Mouse (Mus musculus) limb, embryonic 13.5 days (tissue): ENCODE data around the gene Nr5a2. TPM values are rescaled to one million over a fixed set of nuclear protein-coding genes. Genes with fewer than 3 reads are reported as not detected.

Source experiments
- ATAC-seq: fragments of 200-750 bp; cut with Nextera tagmentation; 2 replicates; pipeline ENCODE4 v1.8.0; 2017; ENCODE audit warnings: low read depth, moderate number of reproducible peaks, moderate TSS enrichment; ENCODE audit not compliant: low FRiP score
- H3K27ac ChIP-seq: fragments of 300-500 bp; sonication (generic); 2 replicates; pipeline ENCODE4 v1.5.1; 2015; ENCODE audit warnings: inconsistent platforms, mild to moderate bottlenecking, moderate library complexity
- H3K27me3 ChIP-seq: fragments of 300-500 bp; sonication (generic); 2 replicates; pipeline ENCODE4 v1.6.1; 2015; ENCODE audit warnings: mild to moderate bottlenecking, inconsistent platforms
- H3K36me3 ChIP-seq: fragments of 300-500 bp; sonication (generic); 2 replicates; pipeline ENCODE4 v1.6.1; 2015; ENCODE audit warnings: inconsistent platforms, mild to moderate bottlenecking, moderate library complexity
- H3K4me1 ChIP-seq: fragments of 300-500 bp; sonication (generic); 2 replicates; pipeline ENCODE4 v1.6.1; 2015; ENCODE audit warnings: inconsistent platforms
- H3K4me2 ChIP-seq: fragments of 300-500 bp; sonication (generic); replicated peaks from 2 replicates; pipeline ENCODE4 v1.6.1; 2015; ENCODE audit warnings: inconsistent platforms, mild to moderate bottlenecking, moderate library complexity
- H3K4me3 ChIP-seq: fragments of 300-500 bp; sonication (generic); 2 replicates; pipeline ENCODE4 v1.5.1; 2015; ENCODE audit warnings: moderate library complexity, mild to moderate bottlenecking, inconsistent platforms
- H3K9ac ChIP-seq: fragments of 300-500 bp; sonication (generic); 2 replicates; pipeline ENCODE4 v1.6.1; 2015; ENCODE audit warnings: mild to moderate bottlenecking, inconsistent platforms
- H3K9me3 ChIP-seq: fragments of 300-500 bp; sonication (generic); 2 replicates; pipeline ENCODE4 v1.6.1; 2016; ENCODE audit warnings: inconsistent platforms
- WGBS: fragments of 180-500 bp; shearing (Covaris S2); methylation state at CpG from one replicate; pipeline ENCODE4 v1.1.7; 2015; 5-methylcytosine and 5-hydroxymethylcytosine counted together
- polyA plus RNA-seq: library from polyadenylated mRNA; unstranded; fragments of >200 nt; fragmentation: Nextera tagmentation; extraction: Ambion mirVana; gene quantifications from 2 replicates; pipeline ENCODE4 v1.2.1, GENCODE M21; 2015

Gene Nr5a2
- polyA plus RNA-seq, 1 experiment from 2014 or later: 0.31 TPM

- no peak for ATAC-seq
- H3K36me3 ChIP-seq: no peaks in the 10 kb centered on the region
- H3K4me1 ChIP-seq: peaks cover 12% of the 10 kb centered on the region
- no peaks in the 10 kb centered on the region for H3K9me3 ChIP-seq
- WGBS: 41% methylated on average over 4 of the region's 4 CpGs
- no peak overlapping the region for H3K4me3 ChIP-seq
- no peak overlapping the region for H3K27ac ChIP-seq
- no peaks in the 10 kb centered on the region for H3K27me3 ChIP-seq
- no peak overlapping the region for H3K9ac ChIP-seq
- H3K4me2 ChIP-seq: no peak overlapping the region
Observed at GRCm38 (mm10) chr1:136859454-136859853, 100.8 kb downstream of the Nr5a2 start.

GRCm38 (mm10) chr1:136858724-136859123, 101.5 kb downstream of the Nr5a2 start:
- ATAC-seq: no peak
- WGBS: 51% methylated on average over 4 of the region's 4 CpGs

GRCm38 (mm10) chr1:136856104-136856503, 104.1 kb downstream of the Nr5a2 start:
- Histone ChIP-seq H3K4me2 (no peak overlapping the region), H3K9ac (no peak overlapping the region), H3K9me3 (no peaks in the 10 kb centered on the region), H3K27me3 (no peaks in the 10 kb centered on the region), H3K4me1 (peaks cover 12% of the 10 kb centered on the region), H3K36me3 (no peaks in the 10 kb centered on the region), H3K4me3 (no peak overlapping the region), H3K27ac (no peak overlapping the region)
- 86% methylated on average over 3 of the region's 3 CpGs for WGBS
- no peak for ATAC-seq

More at GRCm38 (mm10) chr1:136858724-136859123, 101.5 kb downstream of the Nr5a2 start:
- no peaks in the 10 kb centered on the region for H3K36me3 ChIP-seq
- H3K9ac ChIP-seq: no peak overlapping the region
- no peak overlapping the region for H3K4me2 ChIP-seq
- peaks cover 12% of the 10 kb centered on the region for H3K4me1 ChIP-seq
- H3K4me3 ChIP-seq: no peak overlapping the region
- no peaks in the 10 kb centered on the region for H3K27me3 ChIP-seq
- no peaks in the 10 kb centered on the region for H3K9me3 ChIP-seq
- H3K27ac ChIP-seq: no peak overlapping the region

DNA sequence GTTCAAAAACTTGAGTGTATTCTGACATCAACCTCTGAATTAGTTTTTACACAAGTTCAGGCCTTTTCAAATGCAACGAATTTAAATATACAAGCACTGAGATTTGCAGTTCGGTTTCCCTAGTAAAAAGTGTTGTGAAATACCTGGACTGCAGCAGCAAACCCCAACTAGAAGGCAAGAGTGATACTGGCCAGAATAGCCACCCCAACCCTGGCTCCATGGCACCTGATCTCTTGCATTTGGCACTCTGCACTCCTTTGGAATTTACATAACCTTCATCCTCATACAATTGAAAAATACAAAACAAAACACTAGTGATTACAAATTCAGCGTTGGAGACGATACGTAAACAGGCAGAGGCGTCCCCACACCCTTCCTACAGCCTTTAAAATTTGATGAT, 111.5 kb downstream of the Nr5a2 start:
- Histone ChIP-seq H3K36me3 (no peaks in the 10 kb centered on the region), H3K4me2 (no peak overlapping the region), H3K4me3 (no peak overlapping the region), H3K9ac (no peak overlapping the region), H3K27ac (no peak overlapping the region), H3K27me3 (no peaks in the 10 kb centered on the region), H3K4me1 (no peaks in the 10 kb centered on the region), H3K9me3 (no peaks in the 10 kb centered on the region)
- ATAC-seq: no peak
- 74% methylated on average over 6 of the region's 6 CpGs for WGBS

GRCm38 (mm10) chr1:136846081-136846480, 114.2 kb downstream of the Nr5a2 start:
- no peaks in the 10 kb centered on the region for H3K4me1 ChIP-seq
- H3K36me3 ChIP-seq: no peaks in the 10 kb centered on the region
- H3K27me3 ChIP-seq: no peaks in the 10 kb centered on the region
- 79% methylated on average over 2 of the region's 2 CpGs for WGBS
- H3K9me3 ChIP-seq: no peaks in the 10 kb centered on the region
- no peak overlapping the region for H3K27ac ChIP-seq
- H3K4me2 ChIP-seq: no peak overlapping the region
- no peak overlapping the region for H3K9ac ChIP-seq
- H3K4me3 ChIP-seq: no peak overlapping the region
- ATAC-seq: no peak

- H3K4me2 ChIP-seq: no peak overlapping the region
- no peaks in the 10 kb centered on the region for H3K36me3 ChIP-seq
- no peak for ATAC-seq
- H3K27me3 ChIP-seq: no peaks in the 10 kb centered on the region
- WGBS: 83% methylated on average over 9 of the region's 9 CpGs
- no peaks in the 10 kb centered on the region for H3K4me1 ChIP-seq
- no peak overlapping the region for H3K4me3 ChIP-seq
- H3K9me3 ChIP-seq: no peaks in the 10 kb centered on the region
- H3K9ac ChIP-seq: no peak overlapping the region
- H3K27ac ChIP-seq: no peak overlapping the region
Observed at GRCm38 (mm10) chr1:136845341-136845740, 114.9 kb downstream of the Nr5a2 start.

DNA sequence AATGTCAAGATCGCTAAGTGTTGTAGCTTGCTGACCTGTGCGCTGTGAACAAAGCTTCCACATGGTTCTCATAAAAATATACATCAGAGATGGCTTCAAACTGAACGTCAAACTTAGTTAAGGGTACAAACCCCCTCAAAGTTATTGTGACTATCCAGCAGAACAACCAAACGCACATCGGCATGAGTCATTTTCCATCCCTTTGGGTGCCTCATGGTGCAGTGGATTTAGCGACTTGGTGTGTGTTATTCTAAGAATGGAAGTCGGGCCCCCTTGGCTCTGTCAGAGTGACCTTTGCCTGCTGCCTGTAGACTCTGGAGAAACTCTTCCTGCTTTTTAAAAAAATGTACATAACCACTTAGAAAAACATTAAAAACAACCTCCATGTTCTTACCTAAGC, 119.7 kb downstream of the Nr5a2 start:
- no peak for ATAC-seq
- no peaks in the 10 kb centered on the region for H3K9me3 ChIP-seq
- no peaks in the 10 kb centered on the region for H3K4me1 ChIP-seq
- H3K27ac ChIP-seq: no peak overlapping the region
- H3K36me3 ChIP-seq: no peaks in the 10 kb centered on the region
- H3K27me3 ChIP-seq: no peaks in the 10 kb centered on the region
- no peak overlapping the region for H3K4me3 ChIP-seq
- no peak overlapping the region for H3K9ac ChIP-seq
- 57% methylated on average over 7 of the region's 7 CpGs for WGBS
- H3K4me2 ChIP-seq: no peak overlapping the region

DNA sequence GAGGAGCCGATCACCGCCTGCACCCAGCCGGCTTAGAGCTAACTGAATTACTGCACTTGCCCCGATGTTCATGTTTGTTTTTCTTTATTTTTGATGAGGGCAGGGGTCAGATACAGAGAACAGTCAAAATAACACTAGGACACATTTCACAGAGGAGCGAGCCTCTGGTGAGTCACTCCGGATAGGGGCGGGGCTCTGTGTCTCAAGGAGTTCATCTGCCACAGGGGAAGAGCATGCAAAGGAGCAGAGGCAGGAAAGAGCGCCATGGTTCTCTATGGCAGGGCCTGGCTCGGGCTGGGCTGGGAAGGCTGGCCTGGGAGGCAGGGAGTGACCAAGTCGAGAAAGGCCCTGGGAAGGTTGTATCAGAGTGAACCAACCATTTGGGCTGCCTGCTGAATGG, 121.0 kb downstream of the Nr5a2 start:
- WGBS: 81% methylated on average over 10 of the region's 10 CpGs
- ATAC-seq: no peak

GRCm38 (mm10) chr1:136832305-136833152, 127.7 kb downstream of the Nr5a2 start:
- H3K36me3 ChIP-seq: no peaks in the 10 kb centered on the region
- no peaks in the 10 kb centered on the region for H3K27me3 ChIP-seq
- WGBS: 59% methylated on average over 12 of the region's 12 CpGs
- no peaks in the 10 kb centered on the region for H3K9me3 ChIP-seq
- H3K27ac ChIP-seq: no peak overlapping the region
- peak; percentile 44; the same call in 1 of the 2 replicates for ATAC-seq
- H3K4me2 ChIP-seq: no peak overlapping the region
- H3K9ac ChIP-seq: no peak overlapping the region
- H3K4me3 ChIP-seq: no peak overlapping the region
- peaks cover 3% of the 10 kb centered on the region; the same call in 1 of the 2 replicates for H3K4me1 ChIP-seq

More for the DNA sequence above, 121.0 kb downstream of the Nr5a2 start:
- no peaks in the 10 kb centered on the region for H3K27me3 ChIP-seq
- no peaks in the 10 kb centered on the region for H3K4me1 ChIP-seq
- H3K27ac ChIP-seq: no peak overlapping the region
- H3K9ac ChIP-seq: no peak overlapping the region
- H3K36me3 ChIP-seq: no peaks in the 10 kb centered on the region
- H3K9me3 ChIP-seq: no peaks in the 10 kb centered on the region
- no peak overlapping the region for H3K4me3 ChIP-seq
- H3K4me2 ChIP-seq: no peak overlapping the region

- Histone ChIP-seq H3K4me1 (peaks cover 3% of the 10 kb centered on the region; the same call in 1 of the 2 replicates), H3K36me3 (no peaks in the 10 kb centered on the region), H3K27me3 (no peaks in the 10 kb centered on the region), H3K4me2 (no peak overlapping the region), H3K4me3 (no peak overlapping the region), H3K9me3 (no peaks in the 10 kb centered on the region), H3K27ac (no peak overlapping the region), H3K9ac (no peak overlapping the region)
- 86% methylated on average over 6 of the region's 6 CpGs for WGBS
- ATAC-seq: no peak
Observed at GRCm38 (mm10) chr1:136830992-136831391, 129.3 kb downstream of the Nr5a2 start.

DNA sequence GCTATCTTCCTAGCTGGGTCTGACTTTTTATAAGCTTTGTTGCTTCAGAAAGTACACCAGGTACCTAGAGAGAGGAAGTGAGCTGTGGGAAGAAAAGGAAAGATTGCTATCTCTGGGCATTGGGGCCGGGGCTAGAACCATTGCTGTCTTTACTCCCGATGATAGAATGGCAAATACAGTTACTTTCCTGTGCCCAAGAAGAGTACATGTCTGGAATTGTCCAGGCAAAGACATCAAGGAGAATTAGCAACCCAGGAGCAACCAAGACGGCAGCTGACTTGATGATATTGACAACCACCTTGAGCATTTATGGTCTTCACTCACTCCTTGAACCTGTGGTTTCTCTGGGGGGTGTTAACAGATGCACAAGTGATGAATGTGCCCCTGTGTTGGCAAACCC, 130.3 kb downstream of the Nr5a2 start:
- 93% methylated on average over 3 of the region's 3 CpGs for WGBS
- Histone ChIP-seq H3K4me1 (peaks cover 3% of the 10 kb centered on the region; the same call in 1 of the 2 replicates), H3K27ac (no peak overlapping the region), H3K4me2 (no peak overlapping the region), H3K36me3 (no peaks in the 10 kb centered on the region), H3K4me3 (no peak overlapping the region), H3K9ac (no peak overlapping the region), H3K27me3 (no peaks in the 10 kb centered on the region), H3K9me3 (no peaks in the 10 kb centered on the region)
- no peak for ATAC-seq

DNA sequence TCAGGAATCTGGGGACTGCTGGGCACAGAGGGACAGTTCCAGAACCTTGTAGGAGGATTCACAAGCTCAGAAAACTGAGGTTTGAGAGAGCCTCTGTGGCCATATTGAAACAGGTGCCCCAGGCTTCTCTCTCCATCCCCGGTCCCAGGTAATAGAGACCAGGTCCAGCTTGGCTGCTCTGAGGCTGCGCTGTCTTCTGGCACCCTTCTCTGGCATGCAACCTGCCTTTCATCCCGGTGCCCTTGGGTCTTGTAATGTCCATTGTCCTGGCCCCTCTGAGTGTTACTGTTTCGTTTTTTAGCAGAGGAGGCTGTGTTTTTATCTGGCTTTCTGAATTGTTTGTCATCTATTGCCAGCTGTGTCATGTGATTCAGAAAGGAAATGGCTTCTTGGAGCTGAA, 136.4 kb downstream of the Nr5a2 start:
- 78% methylated on average over 4 of the region's 4 CpGs for WGBS

DNA sequence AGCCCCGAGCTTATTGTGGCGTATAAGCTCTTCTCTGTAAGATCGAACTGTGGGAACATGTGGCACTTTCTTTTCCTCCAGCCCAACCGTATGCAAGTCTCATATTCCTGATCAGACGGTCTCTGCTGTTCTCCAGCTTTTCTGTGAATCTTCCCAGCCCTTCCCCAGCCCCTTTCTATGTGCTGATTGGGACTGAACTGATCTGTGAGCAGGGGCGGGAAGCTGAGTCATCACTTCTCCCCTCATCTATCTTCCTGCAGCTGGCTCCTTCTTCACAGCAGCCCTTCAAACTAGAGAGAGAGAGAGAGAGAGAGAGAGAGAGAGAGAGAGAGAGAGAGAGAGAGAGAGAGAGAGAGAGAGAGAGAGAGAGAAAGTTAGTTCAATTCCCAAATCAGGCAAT, 159.6 kb downstream of the Nr5a2 start:
- no peaks in the 10 kb centered on the region for H3K36me3 ChIP-seq
- H3K9ac ChIP-seq: no peak overlapping the region

More for the DNA sequence above, 136.4 kb downstream of the Nr5a2 start:
- no peak overlapping the region for H3K4me2 ChIP-seq
- H3K27ac ChIP-seq: no peak overlapping the region
- no peaks in the 10 kb centered on the region for H3K27me3 ChIP-seq
- no peaks in the 10 kb centered on the region for H3K4me1 ChIP-seq
- no peaks in the 10 kb centered on the region for H3K9me3 ChIP-seq
- no peak overlapping the region for H3K9ac ChIP-seq
- no peaks in the 10 kb centered on the region for H3K36me3 ChIP-seq
- no peak for ATAC-seq
- H3K4me3 ChIP-seq: no peak overlapping the region

More for the DNA sequence above, 159.6 kb downstream of the Nr5a2 start:
- H3K27ac ChIP-seq: no peak overlapping the region
- H3K4me2 ChIP-seq: no peak overlapping the region
- ATAC-seq: no peak
- no peak overlapping the region for H3K4me3 ChIP-seq
- H3K9me3 ChIP-seq: no peaks in the 10 kb centered on the region
- no peaks in the 10 kb centered on the region for H3K27me3 ChIP-seq
- H3K4me1 ChIP-seq: no peaks in the 10 kb centered on the region
- WGBS: 69% methylated on average over 6 of the region's 6 CpGs
